Mouse (Mus musculus) layer of hippocampus, postnatal 36 days (tissue): ENCODE results near the gene Adam19. TPM values are rescaled to one million over a fixed set of nuclear protein-coding genes. Genes with fewer than 3 reads are reported as not detected.

Source experiments
- DNase-seq, 2 experiments: peaks; one replicate each; pipeline ENCODE4 v3.0.0; 2022
- total RNA-seq, 2 experiments: library from RNA; stranded (reverse); gene quantifications; 2 replicates each; pipeline ENCODE4 v1.2.3; 2021

Gene Adam19
- total RNA-seq, 2 experiments from 2014 or later: 13.8 to 14.6 TPM

- DNase-seq: no peak
These were observed 589 bp upstream of the Adam19 start for GRCm38 (mm10) chr11:46054911-46055895.

- DNase-seq: no peak
These were observed 1.1 kb downstream of the Adam19 start for GRCm38 (mm10) chr11:46056770-46057411.

GRCm38 (mm10) chr11:46058011-46058410 lies 2.2 kb downstream of the Adam19 start:
- no peak for DNase-seq

GRCm38 (mm10) chr11:46058916-46059315 lies 3.1 kb downstream of the Adam19 start:
- DNase-seq: no peak

GRCm38 (mm10) chr11:46059887-46060650 lies 4.3 kb downstream of the Adam19 start:
- no peak for DNase-seq

- no peak for DNase-seq
These were observed 4.8 kb downstream of the Adam19 start for GRCm38 (mm10) chr11:46060651-46061020.

- DNase-seq: no peak
These were observed 6.1 kb downstream of the Adam19 start for GRCm38 (mm10) chr11:46061776-46062445.

- DNase-seq: no peak
These were observed 6.8 kb downstream of the Adam19 start for GRCm38 (mm10) chr11:46062569-46062968.

GRCm38 (mm10) chr11:46062993-46063731 lies 7.4 kb downstream of the Adam19 start:
- no peak for DNase-seq

- DNase-seq: no peak
These were observed 9.0 kb downstream of the Adam19 start for GRCm38 (mm10) chr11:46064767-46065166.

- DNase-seq: peak in 1 of 2 experiments; percentile 25
These were observed 9.6 kb downstream of the Adam19 start for GRCm38 (mm10) chr11:46065201-46066011.

GRCm38 (mm10) chr11:46067371-46068060 lies 11.7 kb downstream of the Adam19 start:
- no peak for DNase-seq

- no peak for DNase-seq
These were observed 13.1 kb downstream of the Adam19 start for GRCm38 (mm10) chr11:46068756-46069407.

GRCm38 (mm10) chr11:46069408-46070003 lies 13.7 kb downstream of the Adam19 start:
- DNase-seq: no peak

- DNase-seq: no peak
These were observed 14.4 kb downstream of the Adam19 start for GRCm38 (mm10) chr11:46070161-46070560.

GRCm38 (mm10) chr11:46070789-46071188 lies 15.0 kb downstream of the Adam19 start:
- DNase-seq: no peak

- no peak for DNase-seq
These were observed 16.8 kb downstream of the Adam19 start for GRCm38 (mm10) chr11:46072466-46073060.

GRCm38 (mm10) chr11:46073061-46073849 lies 17.5 kb downstream of the Adam19 start:
- DNase-seq: no peak
